Mouse (Mus musculus) gastrocnemius, postnatal 25 days (tissue): ENCODE measurements at regions not wholly inside any gene's neighbourhood (a gene's known extent, or its start where the extent isn't known, plus 50 kb on each side); places are given as distances from the start of the nearest gene placed in this dataset.
A peak's percentile ranks its signal among the peaks of the same experiment; 100 is the strongest.

Experiments
- DNase-seq: peaks from one replicate; pipeline ENCODE4 v3.0.0; 2022

GRCm38 (mm10) chr1:185619011-185619410, 164.4 kb downstream of the Slc30a10 start:
- DNase-seq, result no peak

DNA sequence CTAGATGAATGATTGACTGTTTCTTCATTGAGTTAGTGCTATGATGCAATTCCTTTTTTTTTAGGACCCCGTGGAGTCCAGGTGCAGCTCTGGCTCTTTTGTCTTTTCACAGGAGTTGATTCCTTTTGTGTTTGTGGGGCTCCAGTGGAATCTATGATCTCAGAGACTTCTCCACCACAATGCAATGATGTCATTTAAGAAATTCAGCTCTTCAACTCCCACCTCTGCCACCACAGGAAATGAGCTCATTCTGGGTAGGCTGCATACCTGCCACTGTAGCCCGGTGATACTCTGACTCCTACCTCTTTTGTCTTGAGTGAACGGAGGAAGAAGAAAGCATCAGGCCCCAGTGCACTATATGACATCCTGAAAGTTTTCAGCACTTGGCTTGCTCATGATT, 173.8 kb downstream of the Slc30a10 start:
- no peak for DNase-seq

- DNase-seq, result no peak
Observed at GRCm38 (mm10) chr1:185629976-185630375, 175.3 kb downstream of the Slc30a10 start.

GRCm38 (mm10) chr1:185638631-185639030, 184.0 kb downstream of the Slc30a10 start:
- no peak for DNase-seq

GRCm38 (mm10) chr1:185639486-185639885, 184.8 kb downstream of the Slc30a10 start:
- no peak for DNase-seq

DNA sequence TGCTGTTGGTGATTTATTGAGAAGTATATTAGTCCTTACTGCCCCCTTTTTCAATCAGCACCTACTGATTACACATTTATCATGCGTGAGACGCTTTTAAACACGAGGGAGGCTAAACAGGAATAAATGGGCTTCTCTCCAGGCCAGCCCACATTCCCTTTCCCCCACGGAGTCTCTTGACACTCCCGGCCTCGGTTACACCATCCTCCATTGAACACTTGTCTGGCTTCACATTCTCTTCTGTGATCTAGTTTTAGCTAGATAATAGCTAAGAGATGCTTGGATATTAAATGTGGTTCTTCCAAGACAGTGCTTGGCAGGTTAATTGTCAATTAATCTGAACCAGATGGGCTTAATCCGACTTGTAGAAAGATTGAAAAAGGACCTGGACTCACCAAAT, 189.4 kb downstream of the Slc30a10 start:
- DNase-seq, result peak; percentile 44

DNA sequence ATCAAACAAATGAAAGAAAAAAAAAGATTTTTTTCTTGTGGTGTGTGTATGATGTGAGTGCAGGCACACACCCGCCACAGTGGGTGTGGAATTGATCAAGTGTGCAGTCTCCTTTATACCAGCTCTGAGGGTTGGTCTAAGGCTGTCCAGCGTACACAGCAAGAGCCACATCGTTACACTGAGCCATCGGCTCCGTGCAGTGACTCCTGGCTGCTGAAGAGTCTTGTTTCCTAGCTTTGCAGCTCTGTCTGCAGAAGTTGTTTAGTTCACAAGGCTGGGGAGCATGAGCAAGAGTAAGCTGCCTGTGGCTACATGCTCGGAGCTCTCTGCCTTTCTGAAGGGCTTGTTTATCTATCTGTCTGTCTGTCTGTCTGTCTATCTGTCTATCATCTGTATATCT, 193.5 kb downstream of the Slc30a10 start:
- DNase-seq, result no peak

DNA sequence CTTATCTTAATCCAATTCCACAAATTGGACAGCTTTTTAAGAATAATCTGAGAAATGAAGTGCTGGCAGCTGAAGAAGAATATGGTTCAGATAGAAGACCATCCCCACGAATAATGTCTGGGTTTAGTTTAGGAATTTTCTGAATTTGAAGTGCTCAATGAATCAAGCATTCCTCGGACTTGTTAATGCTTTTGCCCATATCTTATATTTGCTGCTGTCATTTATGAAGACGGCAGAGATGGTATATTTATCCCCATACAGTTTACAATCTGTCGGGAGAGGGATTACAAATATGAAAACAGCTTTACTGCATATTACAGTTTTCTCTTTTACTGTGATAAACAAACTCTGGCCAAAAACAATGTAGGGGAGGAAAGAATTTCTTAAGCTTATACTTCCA, 194.3 kb downstream of the Slc30a10 start:
- no peak for DNase-seq

- no peak for DNase-seq
Observed at GRCm38 (mm10) chr1:185650926-185651325, 196.3 kb downstream of the Slc30a10 start.

- no peak for DNase-seq
Observed at GRCm38 (mm10) chr1:185655021-185655420, 200.4 kb downstream of the Slc30a10 start.

- DNase-seq, result no peak
Observed at GRCm38 (mm10) chr1:185655461-185655860, 200.8 kb downstream of the Slc30a10 start.

DNA sequence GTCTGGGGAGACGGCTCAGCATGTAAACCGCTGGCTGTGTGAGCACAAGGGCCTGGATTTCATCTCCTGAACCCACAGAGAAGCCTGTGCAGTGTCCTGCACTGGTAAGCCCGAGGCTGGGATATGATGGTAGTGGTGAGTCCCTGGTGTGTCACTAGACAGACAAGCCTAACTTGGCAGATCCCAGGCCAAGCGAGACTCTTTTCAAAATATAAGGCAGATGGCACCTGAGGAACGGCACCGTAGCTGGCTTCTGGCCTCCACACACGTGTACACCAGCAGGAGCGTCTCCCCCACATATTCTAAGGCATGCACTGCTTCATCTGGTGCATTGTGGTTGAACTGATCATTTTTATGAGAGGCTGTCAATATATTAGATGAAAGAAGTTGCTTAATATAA, 202.6 kb downstream of the Slc30a10 start:
- no peak for DNase-seq

GRCm38 (mm10) chr1:185659476-185659875, 204.8 kb downstream of the Slc30a10 start:
- no peak for DNase-seq

GRCm38 (mm10) chr1:185662336-185662735, 207.7 kb downstream of the Slc30a10 start:
- no peak for DNase-seq

GRCm38 (mm10) chr1:185670029-185670741, 215.5 kb downstream of the Slc30a10 start:
- DNase-seq, result no peak

DNA sequence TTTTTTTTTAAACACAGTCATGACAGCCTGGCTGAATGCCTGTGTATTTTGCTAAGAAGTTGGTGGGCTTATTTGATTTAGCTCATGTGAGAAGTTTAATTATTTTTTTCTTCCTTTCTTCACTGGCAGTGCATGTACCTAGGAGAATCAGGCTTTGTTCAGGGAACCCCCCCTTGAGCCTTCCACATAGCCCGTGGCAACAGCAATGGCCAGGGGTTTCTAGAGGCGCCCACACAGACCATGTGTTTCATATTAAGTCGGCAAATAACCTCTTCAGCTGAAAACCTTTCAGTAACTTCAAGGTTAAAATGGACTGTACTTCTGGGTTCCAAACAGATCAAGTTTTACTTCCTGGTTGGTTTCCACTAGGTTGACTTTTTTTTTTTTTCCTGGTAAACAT, 218.3 kb downstream of the Slc30a10 start:
- no peak for DNase-seq

GRCm38 (mm10) chr1:185675674-185676420, 221.2 kb downstream of the Slc30a10 start:
- DNase-seq, result no peak

GRCm38 (mm10) chr1:185681610-185682457, 227.2 kb downstream of the Slc30a10 start:
- peak; percentile 31 for DNase-seq

GRCm38 (mm10) chr1:185682458-185682750, 227.8 kb downstream of the Slc30a10 start:
- DNase-seq, result peak; percentile 23

GRCm38 (mm10) chr1:185684638-185685037, 230.0 kb downstream of the Slc30a10 start:
- no peak for DNase-seq

- DNase-seq, result peak; percentile 64
Observed at GRCm38 (mm10) chr1:185688506-185688905, 233.9 kb downstream of the Slc30a10 start.

DNA sequence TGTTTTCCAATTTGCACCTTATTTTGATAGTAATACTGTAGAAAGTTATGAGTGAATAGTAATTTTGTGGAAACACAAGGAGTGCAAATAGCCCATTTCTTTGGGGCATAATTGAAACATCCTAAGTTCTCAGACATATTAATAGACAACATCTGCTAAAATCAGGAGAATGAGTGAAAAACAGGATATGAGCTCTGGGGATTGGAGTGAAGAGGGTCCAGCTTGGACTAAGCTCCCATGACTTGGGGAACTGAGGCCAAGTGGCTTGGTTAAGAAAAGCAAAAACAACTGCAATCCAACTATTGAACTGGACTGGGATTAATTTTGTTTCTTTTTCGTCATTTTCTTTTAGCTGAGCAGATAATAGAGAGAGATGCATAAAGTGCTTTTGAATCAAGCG, 240.7 kb downstream of the Slc30a10 start:
- DNase-seq, result peak; percentile 37

DNA sequence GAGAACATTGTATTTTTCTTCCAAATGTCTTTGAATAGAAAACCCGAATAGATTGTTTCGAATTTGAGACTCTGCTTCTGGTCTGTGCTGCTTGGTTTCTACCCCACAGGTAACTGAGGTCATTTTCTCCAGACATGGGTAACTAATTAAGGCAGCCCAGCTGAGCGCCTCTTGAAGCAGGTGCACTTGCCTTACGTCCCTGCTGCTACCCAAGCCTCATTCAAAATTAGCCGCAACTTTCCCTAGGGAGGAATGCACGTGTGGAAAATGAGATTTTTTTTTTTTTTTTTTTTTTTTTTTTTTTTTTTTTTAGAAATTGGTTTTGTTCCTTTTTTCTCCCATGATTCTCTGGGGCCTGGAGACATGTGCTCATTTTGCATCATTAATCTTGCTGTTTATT, 245.1 kb downstream of the Slc30a10 start:
- DNase-seq, result no peak
